Mouse (Mus musculus) forelimb bud, embryonic 11.5 days (tissue): ENCODE data around the gene Rhbdd1.

Experiments
- DNase-seq: peaks from one replicate; pipeline ENCODE4 v3.0.0-alpha.2; 2012; ENCODE audit warnings: low read depth, low spot score

Gene Rhbdd1

GRCm38 (mm10) chr1:82479696-82480487, 163.6 kb downstream of the Rhbdd1 start:
- no peak for DNase-seq

GRCm38 (mm10) chr1:82482371-82482770, 166.1 kb downstream of the Rhbdd1 start:
- DNase-seq, result no peak

- DNase-seq, result no peak
These were observed 170.1 kb downstream of the Rhbdd1 start for GRCm38 (mm10) chr1:82486371-82486770.

- DNase-seq, result no peak
These were observed 175.7 kb downstream of the Rhbdd1 start for GRCm38 (mm10) chr1:82491954-82492353.
